Mouse (Mus musculus) liver, adult 2 months (tissue): ENCODE measurements around the gene Krtap28-13. TPM values are rescaled to one million over a fixed set of nuclear protein-coding genes. Genes with fewer than 3 reads are reported as not detected.

Experiments used
- DNase-seq: peaks from one replicate; pipeline ENCODE4 v3.0.0-alpha.2; 2011; ENCODE audit warnings: low read depth, low spot score; ENCODE audit errors: extremely low read depth
- H3K27ac ChIP-seq: fragments of 200-500 bp; replicated peaks from 2 replicates; pipeline ENCODE4 v1.5.1; 2012; ENCODE audit warnings: low read depth, mild to moderate bottlenecking, control low read depth, inconsistent platforms, low read length; ENCODE audit not compliant: insufficient read depth
- H3K27me3 ChIP-seq: fragments of 200-500 bp; 2 replicates; pipeline ENCODE4 v1.6.1; 2012; ENCODE audit warnings: mild to moderate bottlenecking, moderate library complexity, low read length, inconsistent platforms; ENCODE audit not compliant: control insufficient read depth, insufficient read depth
- H3K36me3 ChIP-seq: fragments of 200-500 bp; 2 replicates; pipeline ENCODE4 v1.6.1; 2012; ENCODE audit warnings: low read length, inconsistent platforms; ENCODE audit not compliant: control insufficient read depth, insufficient read depth
- H3K4me1 ChIP-seq: fragments of 200-500 bp; 2 replicates; pipeline ENCODE4 v1.6.1; 2011; ENCODE audit warnings: low read length; ENCODE audit not compliant: control insufficient read depth, insufficient read depth
- H3K4me3 ChIP-seq: fragments of 200-500 bp; 2 replicates; pipeline ENCODE4 v1.5.1; 2011; ENCODE audit warnings: low read depth, mild to moderate bottlenecking, control low read depth, low read length, moderate library complexity; ENCODE audit not compliant: insufficient read depth
- H3K79me2 ChIP-seq: fragments of 200-500 bp; 2 replicates; pipeline ENCODE4 v1.6.1; 2012; ENCODE audit warnings: inconsistent platforms, mild to moderate bottlenecking, low read length, moderate library complexity; ENCODE audit not compliant: control insufficient read depth, insufficient read depth
- H3K9ac ChIP-seq: fragments of 200-500 bp; 2 replicates; pipeline ENCODE4 v1.6.1; 2012; ENCODE audit warnings: low read depth, mild to moderate bottlenecking, control low read depth, inconsistent platforms, low read length
- CTCF ChIP-seq: fragments of 200-500 bp; IDR thresholded peaks from 2 replicates; pipeline ENCODE4 v1.5.1; 2011; ENCODE audit warnings: low read depth, low read length, control low read depth
- POLR2A ChIP-seq: fragments of 200-500 bp; IDR thresholded peaks from 2 replicates; pipeline ENCODE4 v1.6.1; 2011; ENCODE audit warnings: low read length, control low read depth; ENCODE audit not compliant: insufficient read depth; ENCODE audit errors: extremely low read depth
- WGBS: fragments of 180-500 bp; shearing (Covaris S2); methylation state at CpG from one replicate; pipeline ENCODE4 v1.1.7; 2018; 5-methylcytosine and 5-hydroxymethylcytosine counted together
- polyA plus RNA-seq: library from polyadenylated mRNA; depleted of rRNA; stranded (reverse); fragments of >200 nt; gene quantifications from 2 replicates; pipeline ENCODE4 v1.2.3, GENCODE M21; 2012
- total RNA-seq: library from RNA; depleted of rRNA; stranded (reverse); fragments of >200 nt; gene quantifications from 2 replicates; pipeline ENCODE4 v1.2.3, GENCODE M21; 2014

Krtap28-13 gene
- total and polyA plus RNA-seq, 2 experiments, result not detected

GRCm38 (mm10) chr1:83034509-83034908, 26.2 kb upstream of the Krtap28-13 start:
- H3K9ac ChIP-seq, result no peak overlapping the region
- no peak for DNase-seq
- H3K4me1 ChIP-seq, result no peaks in the 10 kb centered on the region
- no peaks in the 10 kb centered on the region for H3K79me2 ChIP-seq
- TF ChIP-seq POLR2A (no peak), CTCF (no peak)
- WGBS, result 71% methylated on average over 5 of the region's 5 CpGs
- no peaks in the 10 kb centered on the region for H3K27me3 ChIP-seq
- H3K27ac ChIP-seq, result no peak overlapping the region
- H3K36me3 ChIP-seq, result no peaks in the 10 kb centered on the region
- no peak overlapping the region for H3K4me3 ChIP-seq

- no peaks in the 10 kb centered on the region for H3K4me1 ChIP-seq
- H3K36me3 ChIP-seq, result no peaks in the 10 kb centered on the region
- TF ChIP-seq POLR2A (no peak), CTCF (no peak)
- WGBS, result 82% methylated on average over 11 of the region's 11 CpGs
- no peak overlapping the region for H3K9ac ChIP-seq
- no peak for DNase-seq
- no peak overlapping the region for H3K4me3 ChIP-seq
- no peaks in the 10 kb centered on the region for H3K27me3 ChIP-seq
- H3K27ac ChIP-seq, result no peak overlapping the region
- H3K79me2 ChIP-seq, result no peaks in the 10 kb centered on the region
Measured at GRCm38 (mm10) chr1:83036892-83037667, 23.6 kb upstream of the Krtap28-13 start.

- peak within 1 kb of the TSS; percentile 8 for H3K4me3 ChIP-seq
- H3K79me2 ChIP-seq, result no peaks in the 10 kb centered on the region
- no peaks in the 10 kb centered on the region for H3K36me3 ChIP-seq
- H3K27me3 ChIP-seq, result no peaks in the 10 kb centered on the region
- no peaks in the 10 kb centered on the region for H3K4me1 ChIP-seq
- WGBS, result 3% methylated on average over 25 of the region's 25 CpGs
- no peak within 1 kb of the TSS for H3K27ac ChIP-seq
- peak; percentile 26 for DNase-seq
- TF ChIP-seq CTCF (no peak), POLR2A (no peak)
- peak within 1 kb of the TSS; percentile 22; the same call in 1 of the 2 replicates for H3K9ac ChIP-seq
Measured at GRCm38 (mm10) chr1:83038109-83038672, 22.5 kb upstream of the Krtap28-13 start, which contains the start of gene Slc19a3. Gene Slc19a3, minus strand, starts transcription at chr1:83038448.

GRCm38 (mm10) chr1:83039080-83039479, 21.6 kb upstream of the Krtap28-13 start:
- 84% methylated on average over 4 of the region's 4 CpGs for WGBS
- H3K9ac ChIP-seq, result no peak overlapping the region

GRCm38 (mm10) chr1:83042380-83042779, 18.4 kb upstream of the Krtap28-13 start, which contains the start of gene Krtap28-10:
Gene Krtap28-10, minus strand, starts transcription at chr1:83042480.
- Histone ChIP-seq H3K27me3 (no peaks in the 10 kb centered on the region), H3K4me3 (no peak within 1 kb of the TSS), H3K4me1 (no peaks in the 10 kb centered on the region), H3K36me3 (no peaks in the 10 kb centered on the region), H3K27ac (no peak within 1 kb of the TSS), H3K9ac (no peak within 1 kb of the TSS), H3K79me2 (no peaks in the 10 kb centered on the region)
- no peak for DNase-seq
- TF ChIP-seq CTCF, result no peak
- 85% methylated on average over 2 of the region's 2 CpGs for WGBS

More at GRCm38 (mm10) chr1:83039080-83039479, 21.6 kb upstream of the Krtap28-13 start:
- Histone ChIP-seq H3K4me3 (no peak overlapping the region), H3K27me3 (no peaks in the 10 kb centered on the region), H3K27ac (no peak overlapping the region), H3K36me3 (no peaks in the 10 kb centered on the region), H3K4me1 (no peaks in the 10 kb centered on the region), H3K79me2 (no peaks in the 10 kb centered on the region)
- no peak for DNase-seq
- TF ChIP-seq CTCF (no peak), POLR2A (no peak)
